Mouse (Mus musculus) limb, embryonic 14.5 days (tissue): ENCODE data around the gene Serpinf1. TPM values are rescaled to one million over a fixed set of nuclear protein-coding genes. Genes with fewer than 3 reads are reported as not detected.
A peak's percentile ranks its signal among the peaks of the same experiment; 100 is the strongest.

Experiments used
- ATAC-seq: fragments of 200-750 bp; cut with Nextera tagmentation; 2 replicates; pipeline ENCODE4 v1.8.0; 2017; ENCODE audit warnings: low read depth, moderate number of reproducible peaks, moderate TSS enrichment; ENCODE audit not compliant: low FRiP score
- DNase-seq: peaks from one replicate; pipeline ENCODE4 v3.0.0-alpha.2; 2015; ENCODE audit warnings: low spot score
- H3K27ac ChIP-seq: fragments of 300-500 bp; sonication (generic); replicated peaks from 2 replicates; pipeline ENCODE4 v1.5.1; 2014; ENCODE audit warnings: low read depth, mild to moderate bottlenecking, low read length, moderate library complexity, mixed read lengths
- H3K27me3 ChIP-seq: fragments of 300-500 bp; sonication (generic); 2 replicates; pipeline ENCODE4 v1.6.1; 2014; ENCODE audit warnings: low read length, mixed read lengths; ENCODE audit not compliant: control insufficient read depth, insufficient read depth
- H3K36me3 ChIP-seq: fragments of 300-500 bp; sonication (generic); 2 replicates; pipeline ENCODE4 v1.6.1; 2014; ENCODE audit warnings: mild to moderate bottlenecking, low read length, moderate library complexity, mixed read lengths; ENCODE audit not compliant: control insufficient read depth, insufficient read depth
- H3K4me1 ChIP-seq: fragments of 300-500 bp; sonication (generic); 2 replicates; pipeline ENCODE4 v1.6.1; 2014; ENCODE audit warnings: antibody characterized with exemption, low read length, mixed read lengths; ENCODE audit not compliant: control insufficient read depth, insufficient read depth
- H3K4me2 ChIP-seq: fragments of 300-500 bp; sonication (generic); replicated peaks from 2 replicates; pipeline ENCODE4 v1.6.1; 2014; ENCODE audit warnings: low read depth, mild to moderate bottlenecking, low read length, moderate library complexity; ENCODE audit not compliant: severe bottlenecking
- H3K4me3 ChIP-seq: fragments of 300-500 bp; sonication (generic); replicated peaks from 2 replicates; pipeline ENCODE4 v1.5.1; 2014; ENCODE audit warnings: low read length
- H3K9ac ChIP-seq: fragments of 300-500 bp; sonication (generic); 2 replicates; pipeline ENCODE4 v1.6.1; 2014; ENCODE audit warnings: mild to moderate bottlenecking, low read depth, low read length, moderate library complexity; ENCODE audit not compliant: severe bottlenecking
- H3K9me3 ChIP-seq: fragments of 300-500 bp; sonication (generic); 2 replicates; pipeline ENCODE4 v1.6.1; 2016; ENCODE audit warnings: low read length; ENCODE audit not compliant: control insufficient read depth
- POLR2A ChIP-seq: fragments of 200-500 bp; IDR thresholded peaks from 2 replicates; pipeline ENCODE4 v1.8.0; 2012; ENCODE audit warnings: inconsistent platforms, mild to moderate bottlenecking, moderate library complexity, borderline replicate concordance; ENCODE audit not compliant: insufficient read depth, insufficient read length; ENCODE audit errors: extremely low read depth
- WGBS: fragments of 180-500 bp; shearing (Covaris S2); extraction: QIAGEN DNeasy Blood & Tissue Kit; methylation state at CpG from one replicate; pipeline ENCODE4 v1.1.7; 2014; 5-methylcytosine and 5-hydroxymethylcytosine counted together
- polyA plus RNA-seq, 2 experiments: library from polyadenylated mRNA; depleted of rRNA in 1 of 2; stranded (reverse) in 1 of 2; unstranded in 1 of 2; fragments of >200 nt; fragmentation: Nextera tagmentation in 1 of 2; extraction: Ambion mirVana in 1 of 2; gene quantifications; 2 replicates each; pipeline versions ENCODE4 v1.2.1 to v1.2.3; 2012 to 2014

The Serpinf1 gene
- polyA plus RNA-seq, 2 experiments, result 160 to 267 TPM

GRCm38 (mm10) chr11:75421375-75422012, 1.0 kb downstream of the Serpinf1 start:
- H3K27ac ChIP-seq, result peak overlapping the region; percentile 72
- DNase-seq (peak; percentile 35), ATAC-seq (peak; percentile 42; the same call in 1 of the 2 replicates)
- 16% methylated on average over 6 of the region's 6 CpGs for WGBS
- peak overlapping the region; percentile 62 for H3K4me2 ChIP-seq
- H3K4me3 ChIP-seq, result peak overlapping the region; percentile 43
- H3K9ac ChIP-seq, result peak overlapping the region; percentile 62
- TF ChIP-seq POLR2A, result no peak
- H3K36me3 ChIP-seq, result 0 out of 2 replicates have a peak, but pooled peaks cover 3% of the 10 kb centered on the region
- H3K4me1 ChIP-seq, result peaks cover 23% of the 10 kb centered on the region
- no peaks in the 10 kb centered on the region for H3K27me3 ChIP-seq
- H3K9me3 ChIP-seq, result no peaks in the 10 kb centered on the region

- H3K36me3 ChIP-seq, result peaks cover 4% of the 10 kb centered on the region; the same call in 1 of the 2 replicates
- ATAC-seq (0 out of 2 replicates have a peak, but pooled peaks have one; percentile 19), DNase-seq (no peak)
- H3K4me2 ChIP-seq, result peak overlapping the region; percentile 62
- peaks cover 23% of the 10 kb centered on the region for H3K4me1 ChIP-seq
- WGBS, result 25% methylated on average over 5 of the region's 5 CpGs
- H3K9me3 ChIP-seq, result no peaks in the 10 kb centered on the region
- TF ChIP-seq POLR2A, result no peak
- H3K9ac ChIP-seq, result peak overlapping the region; percentile 62
- H3K27me3 ChIP-seq, result no peaks in the 10 kb centered on the region
- H3K27ac ChIP-seq, result peak overlapping the region; percentile 65
- peak overlapping the region; percentile 43 for H3K4me3 ChIP-seq
These were observed 1.6 kb downstream of the Serpinf1 start for GRCm38 (mm10) chr11:75420810-75421374.

- 86% methylated on average over 7 of the region's 7 CpGs for WGBS
- no peaks in the 10 kb centered on the region for H3K27me3 ChIP-seq
- H3K9ac ChIP-seq, result no peak overlapping the region
- no peak overlapping the region for H3K4me2 ChIP-seq
- no peak for DNase-seq
- H3K36me3 ChIP-seq, result peaks cover 12% of the 10 kb centered on the region
- H3K27ac ChIP-seq, result no peak overlapping the region
- H3K4me1 ChIP-seq, result peaks cover 23% of the 10 kb centered on the region
- H3K4me3 ChIP-seq, result no peak overlapping the region
- no peaks in the 10 kb centered on the region for H3K9me3 ChIP-seq
- TF ChIP-seq POLR2A, result no peak
- no peak for ATAC-seq
These were observed 2.5 kb downstream of the Serpinf1 start for GRCm38 (mm10) chr11:75420037-75420436.

GRCm38 (mm10) chr11:75415994-75416393, 6.5 kb downstream of the Serpinf1 start:
- H3K36me3 ChIP-seq, result peaks cover 34% of the 10 kb centered on the region
- no peaks in the 10 kb centered on the region for H3K9me3 ChIP-seq
- no peak overlapping the region for H3K27ac ChIP-seq
- no peak for DNase-seq
- no peaks in the 10 kb centered on the region for H3K27me3 ChIP-seq
- no peak overlapping the region for H3K4me2 ChIP-seq
- no peak for TF ChIP-seq POLR2A
- no peak overlapping the region for H3K4me3 ChIP-seq
- H3K9ac ChIP-seq, result no peak overlapping the region
- no peak for ATAC-seq
- peaks cover 10% of the 10 kb centered on the region for H3K4me1 ChIP-seq
- WGBS, result 89% methylated on average over 13 of the region's 13 CpGs

GRCm38 (mm10) chr11:75415096-75415495, 7.4 kb downstream of the Serpinf1 start:
- Histone ChIP-seq H3K4me2 (no peak overlapping the region), H3K9ac (no peak overlapping the region; the same call in 1 of the 2 replicates), H3K4me1 (peaks cover 2% of the 10 kb centered on the region; the same call in 1 of the 2 replicates), H3K27ac (no peak overlapping the region), H3K9me3 (no peaks in the 10 kb centered on the region), H3K27me3 (no peaks in the 10 kb centered on the region), H3K4me3 (no peak overlapping the region), H3K36me3 (peaks cover 43% of the 10 kb centered on the region)
- WGBS, result 58% methylated on average over 7 of the region's 7 CpGs
- DNase-seq, result no peak
- no peak for ATAC-seq
- no peak for TF ChIP-seq POLR2A
